Mouse (Mus musculus) cortical plate, adult 2 months (tissue): ENCODE results near the gene Mtfp1.

Experiments used
- CTCF ChIP-seq: fragments of 200-500 bp; IDR thresholded peaks from 2 replicates; pipeline ENCODE4 v1.5.1; 2011; ENCODE audit warnings: mild to moderate bottlenecking, control low read depth, low read length; ENCODE audit not compliant: insufficient read depth; ENCODE audit errors: extremely low read depth
- POLR2A ChIP-seq: fragments of 200-500 bp; IDR thresholded peaks from 2 replicates; pipeline ENCODE4 v1.6.1; 2011; ENCODE audit warnings: mild to moderate bottlenecking, low read length, control low read depth; ENCODE audit not compliant: insufficient read depth; ENCODE audit errors: extremely low read depth

DNA sequence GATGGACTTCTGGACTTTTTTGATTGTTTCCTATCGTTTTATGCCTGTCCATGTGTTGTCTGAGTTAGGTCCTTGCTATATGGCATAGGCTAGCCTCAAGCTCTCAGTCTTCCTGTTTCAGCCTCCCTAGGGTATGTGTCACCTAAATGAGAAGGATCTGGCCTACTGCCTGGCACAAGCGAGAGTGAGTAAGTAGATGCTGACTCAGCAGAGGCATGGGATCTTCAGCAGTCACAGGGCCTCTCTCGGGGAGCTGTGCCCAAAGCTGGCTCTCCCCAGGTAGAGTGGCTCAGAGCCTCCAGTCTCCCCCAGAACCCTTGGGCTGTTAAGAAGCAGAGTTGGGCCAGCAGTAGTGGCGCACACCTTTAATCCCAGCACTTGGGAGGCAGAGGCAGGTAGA lies 47.1 kb upstream of the Mtfp1 start:
- TF ChIP-seq POLR2A (no peak), CTCF (no peak)
